Mouse (Mus musculus) myocyte (in vitro differentiated cells): ENCODE data around the gene Cntn6. TPM values are rescaled to one million over a fixed set of nuclear protein-coding genes. Genes with fewer than 3 reads are reported as not detected.

Source experiments
- H3K27me3 ChIP-seq: one replicate; pipeline ENCODE4 v1.6.1; 2011; ENCODE audit not compliant: control insufficient read depth, insufficient read depth, insufficient read length
- H3K36me3 ChIP-seq: one replicate; pipeline ENCODE4 v1.6.1; 2011; ENCODE audit not compliant: control insufficient read depth, insufficient read depth
- H3K4me2 ChIP-seq: one replicate; pipeline ENCODE4 v1.6.1; 2011; ENCODE audit warnings: low read depth, control low read depth
- H3K4me3 ChIP-seq: one replicate; pipeline ENCODE4 v1.5.1; 2011; ENCODE audit warnings: mild to moderate bottlenecking, control low read depth, moderate library complexity
- H3K79me2 ChIP-seq: one replicate; pipeline ENCODE4 v1.6.1; 2011; ENCODE audit not compliant: control insufficient read depth, insufficient read depth
- H3ac ChIP-seq: one replicate; pipeline ENCODE4 v1.6.1; 2011; ENCODE audit not compliant: control insufficient read depth, insufficient read length
- CEBPB ChIP-seq: IDR thresholded peaks from 2 replicates; pipeline ENCODE4 v1.6.1; 2011; ENCODE audit warnings: mild to moderate bottlenecking, moderate library complexity; ENCODE audit not compliant: poor library complexity, insufficient read depth, severe bottlenecking
- E2F4 ChIP-seq: IDR thresholded peaks from one replicate; pipeline ENCODE4 v1.6.1; 2011; ENCODE audit warnings: mild to moderate bottlenecking, control low read depth, moderate library complexity; ENCODE audit not compliant: insufficient read depth
- MAX ChIP-seq: IDR thresholded peaks from one replicate; pipeline ENCODE4 v1.6.1; 2011; ENCODE audit warnings: low read depth, mild to moderate bottlenecking, control low read depth
- MYOD1 ChIP-seq, 3 experiments: IDR thresholded peaks; one replicate each; pipeline ENCODE4 v1.6.1; 2011; ENCODE audit warnings: control low read depth in 2 of 3, low read depth in 2 of 3, mild to moderate bottlenecking in 2 of 3, moderate library complexity in 1 of 3; ENCODE audit not compliant: insufficient read length in 2 of 3, control insufficient read depth in 1 of 3
- MYOG ChIP-seq, 3 experiments: IDR thresholded peaks; one replicate each; pipeline ENCODE4 v1.6.1; 2011; ENCODE audit warnings: control low read depth in 2 of 3, low read depth in 2 of 3, mild to moderate bottlenecking in 2 of 3; ENCODE audit not compliant: insufficient read length in 2 of 3, control insufficient read depth in 1 of 3, insufficient read depth in 1 of 3
- POLR2A ChIP-seq: IDR thresholded peaks from one replicate; pipeline ENCODE4 v1.6.1; 2011; ENCODE audit warnings: low read depth, mild to moderate bottlenecking, control low read depth, moderate library complexity; ENCODE audit not compliant: insufficient read length
- POLR2AphosphoS2 ChIP-seq: IDR thresholded peaks from one replicate; pipeline ENCODE4 v1.6.1; 2011; ENCODE audit warnings: low read depth, control low read depth; ENCODE audit not compliant: insufficient read length
- REST ChIP-seq: IDR thresholded peaks from one replicate; pipeline ENCODE4 v1.6.1; 2011; ENCODE audit warnings: mild to moderate bottlenecking, control low read depth, moderate library complexity; ENCODE audit not compliant: insufficient read depth, insufficient read length
- SRF ChIP-seq: IDR thresholded peaks from one replicate; pipeline ENCODE4 v1.6.1; 2011; ENCODE audit warnings: low read depth; ENCODE audit not compliant: control insufficient read depth, insufficient read length
- TCF12 ChIP-seq: IDR thresholded peaks from one replicate; pipeline ENCODE4 v1.6.1; 2011; ENCODE audit warnings: mild to moderate bottlenecking, control low read depth; ENCODE audit not compliant: poor library complexity, insufficient read depth, severe bottlenecking
- TCF3 ChIP-seq: IDR thresholded peaks from one replicate; pipeline ENCODE4 v1.6.1; 2011; ENCODE audit warnings: low read depth, control low read depth; ENCODE audit not compliant: insufficient read length
- USF1 ChIP-seq: IDR thresholded peaks from one replicate; pipeline ENCODE4 v1.6.1; 2011; ENCODE audit warnings: low read depth, mild to moderate bottlenecking, control low read depth, moderate library complexity
- polyA plus RNA-seq: library from polyadenylated mRNA; unstranded; fragments of >200 nt; fragmentation: generic; extraction: Trizol; gene quantifications from one replicate; pipeline ENCODE4 v1.2.1, GENCODE M21; 2012; ENCODE audit warnings: missing spikeins

The Cntn6 gene
- not detected for polyA plus RNA-seq

DNA sequence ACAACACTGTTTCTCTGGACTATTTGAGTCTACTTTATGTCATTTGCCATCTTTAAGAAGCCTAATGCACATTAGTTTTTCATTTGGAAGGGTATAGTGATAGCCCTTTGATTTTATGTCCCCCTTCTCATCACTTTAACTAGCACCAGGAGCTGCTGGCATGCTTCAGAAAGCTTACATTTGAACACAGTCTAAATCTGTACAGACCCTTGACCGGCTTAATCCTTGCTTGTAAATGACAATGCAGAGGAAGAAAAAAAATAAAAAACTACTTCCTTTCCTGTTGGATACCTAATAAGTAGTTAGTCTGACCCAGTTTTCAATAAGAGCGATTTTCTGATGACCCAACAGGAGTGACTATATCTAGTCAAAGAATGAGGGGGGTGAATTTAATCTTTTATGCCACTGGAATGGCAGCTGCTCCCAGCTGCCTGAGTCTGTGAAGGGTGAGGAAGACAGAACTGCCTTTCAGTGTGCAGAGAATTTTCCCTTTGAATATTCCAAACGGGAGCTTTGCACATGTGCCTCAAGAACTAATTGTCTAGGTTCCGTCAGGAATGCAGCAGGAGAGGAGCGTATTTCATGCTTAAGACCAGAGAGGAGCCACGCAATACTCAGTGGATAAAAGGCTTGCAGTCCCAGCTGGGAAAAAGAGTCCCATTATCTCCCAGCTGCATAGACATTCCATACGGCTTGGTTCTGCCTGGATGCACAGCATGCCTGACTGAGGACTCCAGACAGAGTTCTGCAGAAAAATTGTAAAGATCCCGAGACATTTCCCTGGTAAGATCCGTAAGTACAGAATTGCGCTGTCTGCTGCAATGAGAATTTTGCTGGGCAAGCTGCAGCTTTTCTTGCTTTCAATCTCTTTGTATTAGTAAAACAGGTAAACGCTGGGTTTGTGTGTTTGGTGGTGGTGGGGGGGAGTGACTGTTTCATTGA is at the start of gene Cntn6:
Gene Cntn6 (plus strand): TSS at position 301 of the 942 bp plus-strand sequence.
- Histone ChIP-seq H3K79me2 (no peaks in the 10 kb centered on the region), H3K4me3 (no peak within 1 kb of the TSS), H3ac (no peak within 1 kb of the TSS), H3K4me2 (no peak within 1 kb of the TSS), H3K27me3 (no peaks in the 10 kb centered on the region), H3K36me3 (no peaks in the 10 kb centered on the region)
- TF ChIP-seq E2F4 (no peak), TCF12 (no peak), REST (no peak), POLR2AphosphoS2 (no peak), POLR2A (no peak), TCF3 (no peak), MYOD1 (IDR thresholded peaks at IDR 0.05; ENCODE audit: control insufficient read depth in 1 of 3, insufficient read length in 2 of 3, low read depth in 2 of 3) (no peak), USF1 (no peak), SRF (no peak), CEBPB (no peak)

DNA sequence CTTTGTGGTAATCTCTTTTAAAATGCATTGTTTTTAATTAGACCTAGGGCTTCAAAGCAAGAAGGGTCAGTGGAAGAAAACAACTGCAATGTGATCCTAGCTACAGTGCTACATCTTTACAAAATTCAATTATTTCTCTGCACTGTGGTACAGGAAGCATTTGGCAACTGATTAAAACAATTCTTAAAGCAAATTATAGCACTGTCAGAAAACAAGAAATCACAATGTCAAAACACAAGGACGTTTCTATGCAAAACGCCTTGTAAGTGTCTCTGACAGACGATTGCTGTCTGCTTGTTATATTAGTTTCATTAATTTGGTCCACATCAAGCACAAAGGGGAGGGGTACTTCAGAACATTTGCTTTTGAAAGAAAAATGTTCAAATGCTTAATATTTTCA is 48.9 kb upstream of the Cntn6 start:
- H3K4me2 ChIP-seq, result no peak overlapping the region

DNA sequence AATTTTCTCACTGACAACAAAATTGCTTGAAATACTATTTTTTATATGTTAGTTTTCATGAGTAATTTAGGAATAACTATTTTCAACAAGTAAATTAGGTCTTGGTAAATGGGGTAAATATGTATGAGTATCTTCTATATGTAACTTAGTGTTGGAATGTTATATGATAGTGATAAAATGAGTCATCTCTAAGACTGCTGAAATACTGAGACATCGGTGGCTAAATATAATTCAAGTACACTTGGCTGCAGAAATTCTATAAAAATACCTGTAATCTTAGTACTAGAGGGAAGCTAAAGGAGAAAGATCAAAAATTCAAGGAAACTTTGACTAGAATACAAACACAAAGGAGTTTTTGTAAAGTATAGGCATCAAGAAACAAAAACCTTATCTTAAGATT is 21.9 kb upstream of the Cntn6 start:
- H3K27me3 ChIP-seq, result no peaks in the 10 kb centered on the region
- H3K79me2 ChIP-seq, result no peaks in the 10 kb centered on the region
- no peaks in the 10 kb centered on the region for H3K36me3 ChIP-seq
- H3ac ChIP-seq, result no peak overlapping the region
- TF ChIP-seq MYOG (IDR thresholded peaks at IDR 0.05; ENCODE audit: control insufficient read depth in 1 of 3, insufficient read depth in 1 of 3, insufficient read length in 2 of 3, low read depth in 2 of 3) (no peak), CEBPB (no peak), TCF3 (no peak), MAX (no peak), E2F4 (no peak), TCF12 (no peak), USF1 (no peak), SRF (no peak), POLR2A (no peak), MYOD1 (IDR thresholded peaks at IDR 0.05; ENCODE audit: control insufficient read depth in 1 of 3, insufficient read length in 2 of 3, low read depth in 2 of 3) (no peak), POLR2AphosphoS2 (no peak), REST (no peak)
- H3K4me2 ChIP-seq, result no peak overlapping the region
- H3K4me3 ChIP-seq, result no peak overlapping the region

More for the DNA sequence above, 48.9 kb upstream of the Cntn6 start:
- no peak overlapping the region for H3K4me3 ChIP-seq
- no peak for TF ChIP-seq MYOG (IDR thresholded peaks at IDR 0.05; ENCODE audit: control insufficient read depth in 1 of 3, insufficient read depth in 1 of 3, insufficient read length in 2 of 3, low read depth in 2 of 3)
- TF ChIP-seq MAX, result no peak
- TF ChIP-seq MYOD1 (IDR thresholded peaks at IDR 0.05; ENCODE audit: control insufficient read depth in 1 of 3, insufficient read length in 2 of 3, low read depth in 2 of 3), result no peak
- no peak for TF ChIP-seq TCF12
- TF ChIP-seq TCF3, result no peak
- TF ChIP-seq E2F4, result no peak
- no peak for TF ChIP-seq REST
- TF ChIP-seq SRF, result no peak
- TF ChIP-seq CEBPB, result no peak
- no peak for TF ChIP-seq POLR2A
- no peak for TF ChIP-seq USF1
- TF ChIP-seq POLR2AphosphoS2, result no peak
- H3K27me3 ChIP-seq, result no peaks in the 10 kb centered on the region
- no peaks in the 10 kb centered on the region for H3K36me3 ChIP-seq
- H3K79me2 ChIP-seq, result no peaks in the 10 kb centered on the region
- no peak overlapping the region for H3ac ChIP-seq

DNA sequence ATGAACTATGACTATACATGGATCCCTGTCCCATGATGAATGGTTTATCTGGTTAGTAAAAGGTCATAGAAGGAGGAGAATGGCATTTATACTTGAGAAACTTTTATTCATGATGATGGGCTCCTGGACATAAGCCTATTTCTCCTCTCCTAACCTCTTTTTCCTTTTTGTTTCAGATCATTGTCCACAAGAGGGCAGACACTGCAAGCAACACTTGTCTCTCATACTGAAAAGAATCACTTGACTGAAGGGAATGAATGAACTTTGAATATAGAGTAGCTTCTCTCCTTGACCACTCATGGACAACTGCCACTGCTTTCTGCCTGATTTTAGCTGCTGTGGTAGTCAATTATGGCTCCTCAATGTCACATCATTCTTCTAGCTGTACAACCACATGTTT is 13.3 kb upstream of the Cntn6 start:
- Histone ChIP-seq H3K36me3 (no peaks in the 10 kb centered on the region), H3K4me2 (no peak overlapping the region), H3K27me3 (no peaks in the 10 kb centered on the region), H3ac (no peak overlapping the region), H3K79me2 (no peaks in the 10 kb centered on the region), H3K4me3 (no peak overlapping the region)
- TF ChIP-seq TCF12 (no peak), MYOG (IDR thresholded peaks at IDR 0.05; ENCODE audit: control insufficient read depth in 1 of 3, insufficient read depth in 1 of 3, insufficient read length in 2 of 3, low read depth in 2 of 3) (no peak), TCF3 (no peak), CEBPB (no peak), POLR2AphosphoS2 (no peak), MAX (no peak), REST (no peak), SRF (no peak), USF1 (no peak), E2F4 (no peak), POLR2A (no peak)
